Mouse (Mus musculus) embryo, embryonic 11 days (tissue): ENCODE results near the gene Marveld3.
A peak's percentile ranks its signal among the peaks of the same experiment; 100 is the strongest.

ENCODE experiments used
- DNase-seq: peaks from one replicate; pipeline ENCODE4 v3.0.0-alpha.2; 2015

The Marveld3 gene

GRCm38 (mm10) chr8:109963421-109963820, 1.4 kb upstream of the Marveld3 start:
- DNase-seq: no peak

DNA sequence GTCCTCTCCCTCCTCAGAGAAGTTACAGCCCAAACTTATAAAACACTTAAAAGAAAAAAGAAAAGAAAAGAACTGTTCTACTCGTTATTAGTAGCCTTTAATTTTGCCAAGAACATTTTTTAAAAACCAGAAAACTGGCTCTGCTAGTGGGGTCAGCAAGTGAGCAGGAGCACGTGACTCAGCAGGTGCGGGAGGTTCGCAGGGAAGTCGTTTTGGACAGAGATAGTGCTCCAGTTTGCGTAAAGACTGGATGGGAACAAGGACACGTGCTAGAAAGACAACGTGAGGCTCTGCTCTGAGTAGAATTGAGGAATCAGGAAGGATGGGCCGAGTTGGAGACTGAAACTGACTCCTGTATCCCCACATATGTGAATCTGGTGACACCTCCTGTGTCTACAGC, 893 bp upstream of the Marveld3 start:
- DNase-seq: no peak

- no peak for DNase-seq
These were observed 2.9 kb downstream of the Marveld3 start for GRCm38 (mm10) chr8:109959112-109959511.

DNA sequence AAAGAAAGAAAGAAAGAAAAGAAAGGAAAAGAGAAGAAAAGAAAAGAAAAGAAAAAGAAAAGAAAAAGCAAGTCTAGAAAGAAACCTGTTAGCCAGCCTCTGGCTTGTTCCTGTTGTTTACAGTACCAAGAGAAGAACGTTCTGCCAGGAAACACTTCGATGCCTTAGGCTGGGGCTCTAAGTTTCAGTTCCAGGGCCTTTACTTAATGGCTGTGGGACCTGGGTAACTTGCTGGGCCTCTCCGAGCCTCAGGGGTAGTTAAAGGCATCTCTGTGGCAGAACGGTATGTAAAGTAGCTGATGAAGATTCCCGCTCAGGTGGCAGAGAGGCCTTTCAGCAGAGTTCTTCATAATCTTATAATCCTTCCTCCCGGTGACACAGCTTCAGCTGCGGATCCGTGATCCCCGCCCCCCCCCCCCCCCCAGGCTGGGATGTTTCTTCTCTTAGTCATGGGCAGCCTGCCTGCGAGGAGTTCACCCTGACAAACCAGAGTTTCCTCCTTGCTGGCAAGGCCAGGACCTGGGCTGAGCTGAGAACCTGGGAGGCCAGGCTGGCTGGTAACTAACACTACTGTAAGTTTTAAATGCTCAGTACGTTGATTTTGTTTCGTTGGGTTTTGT, 3.9 kb downstream of the Marveld3 start:
- DNase-seq: no peak

DNA sequence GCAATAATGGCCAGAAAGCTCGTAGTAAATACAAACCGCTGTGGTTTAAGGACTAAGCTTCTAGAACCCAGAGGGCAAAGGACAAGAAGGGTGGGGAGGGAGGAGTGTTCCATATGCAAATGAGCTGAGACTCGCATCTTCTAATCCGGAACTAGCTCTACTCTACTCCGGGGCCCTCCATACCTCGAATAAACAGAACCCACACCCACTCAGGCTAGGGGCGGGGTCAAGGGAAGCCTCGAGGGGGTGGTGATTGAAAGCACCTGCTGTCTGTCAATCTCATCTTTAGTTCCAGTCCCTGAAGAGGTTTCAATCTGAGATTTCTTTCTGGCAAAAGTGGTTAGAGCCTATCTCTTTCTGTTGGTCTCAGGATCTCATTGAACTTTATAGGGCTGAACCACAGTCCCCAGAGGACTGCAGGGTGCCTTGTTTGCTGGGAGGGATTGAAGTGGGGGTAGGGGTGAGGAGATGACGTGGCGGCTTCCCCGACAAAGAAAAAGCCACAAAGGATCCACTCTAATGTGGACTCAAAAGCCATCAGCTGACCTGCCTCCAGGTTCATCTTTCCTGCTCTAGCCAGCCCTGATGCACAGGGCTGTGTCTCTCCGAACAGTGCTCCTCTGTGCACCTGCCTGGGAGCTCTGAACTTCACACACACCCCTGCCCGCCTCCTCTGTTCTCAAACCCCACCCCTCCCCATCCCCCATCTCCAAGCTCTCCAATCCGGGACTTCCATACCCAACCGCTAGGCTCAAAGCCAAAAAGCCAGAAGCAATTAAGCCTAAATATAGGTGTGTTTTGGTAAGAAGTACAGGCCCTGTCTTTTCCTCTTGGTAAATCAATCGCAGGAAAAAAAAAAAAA, 4.6 kb downstream of the Marveld3 start:
- peak; percentile 65 for DNase-seq

GRCm38 (mm10) chr8:109954486-109954948, 7.5 kb downstream of the Marveld3 start:
- peak; percentile 67 for DNase-seq

GRCm38 (mm10) chr8:109952171-109952570, 9.8 kb downstream of the Marveld3 start:
- no peak for DNase-seq

DNA sequence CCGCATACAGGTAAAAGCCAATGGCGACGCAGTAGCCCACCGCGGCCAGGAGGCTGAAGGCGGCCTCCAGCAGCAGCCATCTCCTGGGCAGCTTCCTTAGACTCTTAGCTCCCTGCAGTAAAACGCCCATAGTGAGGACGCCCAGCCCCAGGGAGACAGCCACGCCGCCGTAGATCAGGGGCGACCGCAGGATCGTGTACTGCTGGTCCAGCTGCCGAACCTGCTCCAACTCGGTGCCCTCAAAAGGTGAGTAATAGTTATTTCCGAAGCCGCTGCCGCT, 13.8 kb downstream of the Marveld3 start:
- peak; percentile 14 for DNase-seq

- DNase-seq: peak; percentile 53
These were observed 14.3 kb downstream of the Marveld3 start for GRCm38 (mm10) chr8:109947447-109948284.

GRCm38 (mm10) chr8:109946272-109946671, 15.7 kb downstream of the Marveld3 start:
- no peak for DNase-seq

DNA sequence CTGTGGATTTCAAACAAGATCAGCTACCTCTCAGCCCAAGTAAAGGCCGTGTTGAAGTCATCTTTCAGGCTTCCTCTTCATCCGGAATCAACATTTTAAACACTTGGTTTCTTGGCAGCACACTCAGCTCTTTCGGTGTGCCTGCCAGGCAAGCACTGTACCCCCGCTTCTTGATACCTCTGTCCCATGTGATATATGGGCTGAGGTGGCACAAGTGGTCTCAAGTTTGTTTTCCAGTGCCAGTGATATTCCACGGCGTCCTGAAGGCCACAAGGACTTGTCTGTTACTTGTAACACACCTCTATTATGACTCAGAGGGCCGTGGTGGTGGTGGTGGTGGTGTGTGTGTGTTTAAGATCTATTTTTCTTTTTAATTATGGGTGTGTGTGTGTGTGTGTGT, 16.3 kb downstream of the Marveld3 start:
- no peak for DNase-seq

DNA sequence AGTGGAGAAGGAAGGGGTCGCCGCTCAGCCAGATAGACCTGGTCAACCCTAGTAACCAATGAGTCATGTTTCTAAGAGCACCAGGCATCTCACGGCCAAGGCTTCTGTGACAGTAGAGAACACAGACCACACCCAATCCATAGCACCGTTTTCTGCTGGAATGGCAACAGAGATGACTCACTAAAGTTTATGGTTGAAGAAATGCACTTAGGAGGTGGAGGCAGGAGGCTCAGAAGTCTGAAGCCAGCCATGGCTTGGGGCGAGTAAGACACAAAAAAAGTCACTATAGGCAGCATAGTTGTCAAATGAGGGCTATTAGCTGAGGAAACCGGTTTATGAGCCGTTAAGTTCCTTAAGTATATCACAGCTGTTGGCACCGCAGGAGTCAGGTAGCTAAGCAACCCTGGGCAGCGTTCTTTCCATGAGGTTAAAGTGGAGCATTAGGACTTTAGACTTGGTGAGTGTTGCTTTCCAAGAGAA, 16.8 kb downstream of the Marveld3 start:
- peak; percentile 30 for DNase-seq

GRCm38 (mm10) chr8:109941606-109942360, 20.2 kb downstream of the Marveld3 start:
- peak; percentile 18 for DNase-seq

DNA sequence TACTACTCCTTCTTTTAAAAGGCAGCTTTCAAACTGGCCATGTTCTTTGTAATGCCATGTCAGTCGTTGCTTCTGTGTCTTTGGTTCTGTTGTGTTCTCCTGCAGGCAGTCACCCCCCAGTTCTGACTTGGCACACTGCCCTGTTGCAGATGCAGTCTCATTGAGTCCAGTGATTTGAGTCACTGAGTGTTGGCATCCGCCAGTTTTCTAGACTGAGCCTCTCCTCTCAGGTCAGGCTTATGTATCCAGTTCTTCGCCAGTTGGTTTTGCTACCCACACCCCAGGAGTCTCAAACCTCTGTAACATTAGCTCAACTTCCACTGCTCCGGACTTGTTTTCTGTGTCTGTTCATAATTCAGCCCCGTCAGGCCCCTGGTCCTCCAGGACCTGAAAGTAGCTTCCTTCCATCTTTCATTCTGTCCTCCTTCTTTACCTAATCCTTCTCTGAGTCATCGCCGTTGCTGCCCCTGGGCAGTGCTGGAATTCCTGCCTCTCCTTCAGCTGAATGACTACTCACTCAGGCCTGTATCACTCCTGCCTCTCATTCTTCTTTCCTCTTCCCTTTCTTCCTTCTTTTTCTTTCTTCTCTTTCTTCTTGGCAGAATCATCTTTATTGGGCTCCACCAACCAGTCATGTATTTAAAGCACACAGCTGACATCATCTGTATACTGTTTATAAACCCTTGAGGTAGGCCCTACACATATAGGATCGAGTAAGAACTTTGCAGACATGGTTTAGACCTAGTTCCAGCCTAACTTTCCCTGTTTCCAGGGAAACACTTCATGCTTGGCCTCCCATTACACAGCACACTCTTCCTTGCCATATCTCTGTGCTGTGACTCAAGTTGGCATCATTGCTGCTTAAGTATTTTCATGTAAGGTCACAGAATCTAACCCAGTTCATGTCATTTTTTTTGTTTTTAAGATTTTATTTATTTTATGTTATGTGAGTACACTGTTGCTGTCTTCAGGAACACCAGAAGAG, 41.3 kb downstream of the Marveld3 start:
- DNase-seq: no peak

GRCm38 (mm10) chr8:109917277-109917676, 44.7 kb downstream of the Marveld3 start:
- DNase-seq: peak; percentile 55

- DNase-seq: no peak
These were observed 54.6 kb downstream of the Marveld3 start for GRCm38 (mm10) chr8:109907376-109907775.

- DNase-seq: no peak
These were observed 55.1 kb downstream of the Marveld3 start for GRCm38 (mm10) chr8:109906907-109907306.

DNA sequence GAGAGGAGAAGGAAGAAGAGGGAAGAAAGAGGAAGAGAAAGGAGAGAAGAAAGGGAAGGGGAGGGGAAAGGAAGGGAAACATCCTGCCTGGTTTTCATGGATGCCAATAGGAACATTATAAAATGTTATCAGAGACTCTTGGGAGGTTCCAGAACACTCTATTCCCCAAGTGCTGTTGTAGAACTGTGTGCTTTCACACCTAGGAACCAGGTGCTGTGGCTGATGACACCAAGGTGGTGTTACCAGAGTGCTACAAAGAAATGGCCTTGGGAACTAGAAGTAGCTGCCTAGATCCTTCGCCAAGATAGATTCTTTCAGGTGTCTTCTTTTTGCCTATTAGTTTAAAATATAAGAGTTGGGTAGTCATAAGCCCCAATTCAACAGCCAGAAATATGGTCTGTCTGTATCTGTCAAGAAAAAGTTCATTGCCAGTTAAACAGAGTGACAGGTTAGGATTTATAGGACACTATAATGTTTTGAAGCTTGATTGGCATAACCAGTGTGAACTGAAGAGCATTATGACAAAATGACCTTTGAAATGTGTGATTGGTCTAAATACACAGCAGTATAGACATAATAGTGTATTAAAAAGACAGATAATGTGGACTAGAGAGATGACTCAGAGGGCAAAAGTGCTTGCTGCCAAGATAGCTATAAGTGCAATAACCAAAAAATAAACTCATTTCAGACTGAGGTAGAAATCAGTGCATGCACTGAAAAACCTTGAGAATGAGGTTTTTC, 56.9 kb downstream of the Marveld3 start:
- DNase-seq: no peak

GRCm38 (mm10) chr8:109903909-109904469, 58.0 kb downstream of the Marveld3 start:
- no peak for DNase-seq

GRCm38 (mm10) chr8:109902379-109902778, 59.6 kb downstream of the Marveld3 start:
- no peak for DNase-seq
